Mouse (Mus musculus) spleen, adult 12 weeks (tissue): ENCODE data around the gene Gm3233.
"Not testable (repeated sequence)": the region's sequence is repeated elsewhere in the genome, so short reads cannot be mapped to it uniquely, and the experiment has no call there.

Source experiments
- DNase-seq: peaks from one replicate; pipeline ENCODE4 v3.0.0; 2022; ENCODE audit warnings: low spot score

Gm3233 gene

DNA sequence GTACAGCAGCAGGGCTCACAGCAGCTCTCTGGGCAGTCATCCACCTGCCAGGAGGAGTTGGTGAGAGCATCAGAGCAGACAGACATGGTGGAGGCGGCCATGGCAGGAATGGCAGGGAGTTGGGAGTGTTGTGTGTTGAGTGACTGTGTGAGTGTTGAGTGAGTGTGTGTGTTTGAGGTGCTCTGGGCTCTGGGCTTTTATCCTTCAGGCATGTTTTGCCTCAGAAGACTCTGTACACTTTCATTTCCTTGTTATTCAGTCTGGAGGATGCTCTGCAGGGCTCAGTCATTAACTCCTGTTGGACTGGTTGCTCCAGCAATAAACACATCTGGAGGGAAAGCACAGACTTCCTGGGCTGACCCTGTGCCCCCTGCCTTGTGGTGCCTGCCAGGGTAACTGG, at the start of gene Gm3233:
Gene Gm3233, minus strand, starts transcription at position 101 of the 400 bp plus-strand sequence.
- DNase-seq: not testable (repeated sequence)

DNA sequence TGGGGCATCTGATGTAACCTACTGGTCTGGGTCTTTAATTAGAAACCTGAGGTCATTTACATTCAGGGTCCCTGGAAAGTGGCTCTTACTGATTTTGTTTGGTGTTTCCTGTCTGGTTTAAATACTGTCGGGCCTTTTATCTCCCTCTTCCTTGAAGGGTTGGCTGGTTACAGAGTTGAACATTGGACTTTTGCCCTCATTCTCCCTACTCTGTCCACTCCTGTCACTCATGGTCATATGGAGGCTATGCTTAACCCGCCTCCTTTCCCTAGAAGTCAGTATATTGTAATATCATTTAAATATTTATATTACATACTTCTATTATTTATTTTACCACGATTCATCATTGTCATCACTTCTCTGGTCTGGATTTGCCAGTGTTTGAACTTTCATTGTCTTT, 44.6 kb upstream of the Gm3233 start:
- no peak for DNase-seq

DNA sequence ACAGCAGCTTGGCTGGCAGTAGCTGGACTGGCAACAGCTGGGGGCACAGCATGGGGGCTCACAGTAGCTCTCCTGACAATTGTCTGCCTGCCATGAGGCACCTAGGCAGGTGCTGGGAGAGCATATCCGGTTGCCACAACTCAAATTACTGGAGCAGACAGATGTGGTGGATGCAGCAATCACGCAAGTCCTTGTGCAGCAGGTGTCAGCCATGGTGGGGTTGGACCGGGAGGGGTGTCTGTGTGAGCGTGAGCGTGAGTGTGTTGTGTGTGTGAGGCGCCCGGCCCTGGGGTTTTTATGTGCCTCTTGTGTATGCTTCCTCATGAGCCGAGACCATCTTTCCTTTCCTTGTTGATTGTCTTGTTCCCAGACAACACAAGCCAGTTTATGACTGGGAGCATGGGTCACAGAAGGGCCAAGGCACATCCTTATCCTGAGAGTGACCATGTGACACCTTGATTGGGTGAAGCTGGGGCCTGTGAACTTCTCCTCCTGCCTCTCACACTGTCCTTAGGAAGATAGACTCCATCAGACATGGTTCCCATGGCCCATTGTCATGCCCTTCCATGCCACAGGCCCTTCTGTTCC, 39.5 kb upstream of the Gm3233 start, which contains the start of gene Gm19668:
Gene Gm19668, minus strand, starts transcription at position 213 of the 588 bp plus-strand sequence.
- DNase-seq: no peak

DNA sequence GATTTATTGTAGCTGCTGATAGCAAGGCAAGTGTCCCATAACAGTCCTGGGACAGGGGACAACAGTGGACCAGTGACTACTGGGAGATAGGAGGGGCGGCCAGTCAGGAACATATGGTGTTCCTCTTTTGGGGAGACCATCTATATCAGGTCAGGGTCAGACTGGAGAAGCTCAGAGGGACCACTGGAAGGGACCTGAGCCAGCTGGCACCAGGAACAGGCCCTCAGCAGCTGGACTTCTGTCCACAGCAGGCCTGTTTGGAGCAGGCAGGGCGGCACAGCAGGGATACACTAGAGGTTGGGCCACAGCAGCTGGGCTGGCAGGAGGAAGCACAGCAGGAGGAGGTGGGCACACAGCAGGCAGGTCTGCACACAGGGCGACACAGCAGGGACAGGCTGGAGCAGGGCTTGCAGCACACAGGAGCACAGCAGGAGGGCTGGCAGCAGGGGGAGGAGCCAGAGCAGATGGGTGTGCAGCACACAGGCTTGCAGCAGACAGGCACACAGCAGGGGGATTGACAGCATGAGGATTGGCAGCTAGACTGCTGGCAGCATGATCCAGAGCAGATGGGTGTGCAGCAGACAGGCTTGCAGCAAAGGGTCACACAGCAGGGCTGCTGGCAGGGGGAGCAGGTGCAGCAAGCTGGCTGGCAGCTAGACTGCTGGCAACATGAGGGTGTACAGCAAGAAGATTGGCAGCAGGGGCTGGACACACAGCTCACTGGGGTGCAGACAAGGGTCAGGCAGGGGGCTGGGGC, 38.9 kb upstream of the Gm3233 start:
- not testable (repeated sequence) for DNase-seq

DNA sequence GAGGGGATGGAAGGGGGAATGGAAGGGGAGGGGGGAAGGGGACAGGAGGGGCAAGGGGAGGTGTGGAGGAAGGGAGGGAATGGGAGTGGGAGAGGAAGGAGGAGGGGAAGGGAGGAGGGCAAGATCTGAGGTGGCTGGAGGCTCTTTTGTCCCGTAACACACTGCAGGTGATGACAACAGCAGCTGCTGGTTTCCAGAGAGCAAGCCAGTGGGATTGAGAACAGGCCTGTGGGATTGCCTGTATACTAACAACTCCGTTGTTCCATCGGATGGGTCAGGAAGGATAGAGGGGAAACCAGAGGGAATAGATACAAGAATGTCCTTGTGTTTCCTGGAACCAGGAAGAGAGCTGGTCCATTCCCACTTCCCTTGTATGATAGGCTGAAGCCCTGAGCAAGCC, 38.2 kb upstream of the Gm3233 start:
- DNase-seq: no peak

DNA sequence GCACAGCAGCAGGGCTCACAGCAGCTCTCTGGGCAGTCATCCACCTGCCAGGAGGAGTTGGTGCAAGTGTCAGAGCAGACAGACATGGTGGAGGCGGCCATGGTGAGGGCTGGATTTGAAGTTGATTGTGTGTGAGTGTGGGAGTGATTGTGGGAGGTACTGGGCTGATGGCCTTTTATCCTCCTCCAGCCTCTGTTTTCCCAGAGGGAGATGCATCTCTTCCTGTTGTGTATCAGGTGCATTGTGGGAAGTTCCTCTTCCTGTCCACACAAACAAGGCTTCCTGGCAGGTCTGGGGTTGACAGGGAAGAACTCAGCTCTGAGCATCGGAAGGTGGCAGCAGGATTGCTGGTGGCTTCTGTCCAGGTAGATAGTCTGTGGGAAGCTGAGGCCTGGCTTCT, 35.5 kb upstream of the Gm3233 start, which contains the start of gene Gm9639:
Gene Gm9639, minus strand, starts transcription at position 101 of the 400 bp plus-strand sequence.
- no peak for DNase-seq

DNA sequence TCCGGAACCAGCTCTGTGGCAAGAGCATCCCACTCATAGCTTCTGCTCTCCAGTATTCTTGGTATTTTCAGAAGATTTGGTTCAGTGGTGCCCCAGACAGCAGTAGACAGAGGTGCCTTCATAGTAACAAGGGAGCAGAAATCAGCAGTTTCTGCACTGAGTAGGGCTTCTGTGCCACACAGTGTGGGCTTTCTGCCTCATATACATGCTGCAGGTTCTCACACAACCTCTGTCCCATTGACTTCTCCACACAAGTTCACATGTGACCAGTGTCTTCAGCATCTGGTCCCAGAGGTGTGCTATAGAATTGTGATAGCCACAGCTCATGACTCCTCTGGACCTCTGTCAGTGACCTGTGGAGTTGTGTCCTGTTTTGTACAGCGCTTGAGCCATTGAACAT, 29.1 kb upstream of the Gm3233 start:
- no peak for DNase-seq

DNA sequence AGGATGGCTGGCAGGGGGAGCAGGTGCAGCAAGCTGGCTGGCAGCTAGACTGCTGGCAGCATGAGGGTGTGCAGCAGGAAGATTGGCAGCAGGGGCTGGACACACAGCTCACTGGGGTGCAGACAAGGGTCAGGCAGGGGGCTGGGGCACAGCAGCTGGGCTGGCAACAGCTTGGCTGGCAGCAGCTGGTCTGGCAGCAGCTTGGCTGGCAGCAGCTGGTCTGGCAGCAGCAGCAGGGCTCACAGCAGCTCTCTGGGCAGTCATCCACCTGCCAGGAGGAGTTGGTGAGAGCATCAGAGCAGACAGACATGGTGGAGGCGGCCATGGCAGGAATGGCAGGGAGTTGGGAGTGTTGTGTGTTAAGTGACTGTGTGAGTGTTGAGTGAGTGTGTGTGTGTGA, 28.4 kb upstream of the Gm3233 start, which contains the start of gene Gm7137:
Gene Gm7137, minus strand, starts transcription at position 325 of the 400 bp plus-strand sequence.
- not testable (repeated sequence) for DNase-seq

DNA sequence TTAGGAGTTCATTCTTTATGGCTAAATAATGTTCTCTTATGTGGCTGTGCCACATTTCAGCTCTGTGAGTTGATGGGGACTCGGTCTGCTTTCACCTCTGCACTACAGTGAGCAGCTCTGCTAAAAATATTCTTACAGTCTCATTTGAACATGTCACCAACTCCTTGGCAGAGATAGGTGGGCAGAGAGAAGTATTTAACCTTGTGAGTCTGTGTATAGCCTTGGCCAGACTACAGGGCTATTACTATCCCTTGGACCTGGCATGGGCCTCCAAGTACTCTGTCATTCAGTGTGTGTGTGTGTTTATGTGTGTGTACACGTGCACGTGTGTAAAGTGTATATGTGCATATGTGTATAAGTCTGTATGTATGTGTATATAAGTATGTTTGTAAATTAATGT, 23.9 kb upstream of the Gm3233 start:
- not testable (repeated sequence) for DNase-seq

DNA sequence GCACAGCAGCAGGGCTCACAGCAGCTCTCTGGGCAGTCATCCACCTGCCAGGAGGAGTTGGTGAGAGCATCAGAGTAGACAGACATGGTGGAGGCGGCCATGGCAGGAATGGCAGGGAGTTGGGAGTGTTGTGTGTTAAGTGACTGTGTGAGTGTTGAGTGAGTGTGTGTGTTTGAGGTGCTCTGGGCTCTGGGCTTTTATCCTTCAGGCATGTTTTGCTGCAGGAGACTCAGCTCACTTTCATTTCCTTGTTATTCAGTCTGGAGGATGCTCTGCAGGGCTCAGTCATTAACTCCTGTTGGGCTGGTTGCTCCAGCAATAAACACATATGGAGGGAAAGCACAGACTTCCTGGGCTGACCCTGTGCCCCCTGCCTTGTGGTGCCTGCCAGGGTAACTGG, 23.0 kb upstream of the Gm3233 start, which contains the start of gene Gm3250:
Gene Gm3250, minus strand, starts transcription at position 101 of the 400 bp plus-strand sequence.
- DNase-seq: not testable (repeated sequence)

DNA sequence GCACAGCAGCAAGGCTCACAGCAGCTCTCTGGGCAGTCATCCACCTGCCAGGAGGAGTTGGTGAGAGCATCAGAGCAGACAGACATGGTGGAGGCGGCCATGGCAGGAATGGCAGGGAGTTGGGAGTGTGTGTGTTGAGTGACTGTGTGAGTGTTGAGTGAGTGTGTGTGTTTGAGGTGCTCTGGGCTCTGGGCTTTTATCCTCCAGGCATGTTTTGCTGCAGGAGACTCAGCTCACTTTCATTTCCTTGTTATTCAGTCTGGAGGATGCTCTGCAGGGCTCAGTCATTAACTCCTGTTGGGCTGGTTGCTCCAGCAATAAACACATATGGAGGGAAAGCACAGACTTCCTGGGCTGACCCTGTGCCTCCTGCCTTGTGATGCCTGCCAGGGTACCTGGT, 17.4 kb upstream of the Gm3233 start, which contains the start of gene Gm7138:
Gene Gm7138, minus strand, starts transcription at position 101 of the 400 bp plus-strand sequence.
- DNase-seq: not testable (repeated sequence)

DNA sequence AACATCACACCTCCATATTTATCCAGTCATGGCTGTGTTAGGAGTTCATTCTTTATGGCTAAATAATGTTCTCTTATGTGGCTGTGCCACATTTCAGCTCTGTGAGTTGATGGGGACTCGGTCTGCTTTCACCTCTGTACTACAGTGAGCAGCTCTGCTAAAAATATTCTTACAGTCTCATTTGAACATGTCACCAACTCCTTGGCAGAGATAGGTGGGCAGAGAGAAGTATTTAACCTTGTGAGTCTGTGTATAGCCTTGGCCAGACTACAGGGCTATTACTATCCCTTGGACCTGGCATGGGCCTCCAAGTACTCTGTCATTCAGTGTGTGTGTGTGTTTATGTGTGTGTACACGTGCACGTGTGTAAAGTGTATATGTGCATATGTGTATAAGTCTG, 12.7 kb upstream of the Gm3233 start:
- not testable (repeated sequence) for DNase-seq

DNA sequence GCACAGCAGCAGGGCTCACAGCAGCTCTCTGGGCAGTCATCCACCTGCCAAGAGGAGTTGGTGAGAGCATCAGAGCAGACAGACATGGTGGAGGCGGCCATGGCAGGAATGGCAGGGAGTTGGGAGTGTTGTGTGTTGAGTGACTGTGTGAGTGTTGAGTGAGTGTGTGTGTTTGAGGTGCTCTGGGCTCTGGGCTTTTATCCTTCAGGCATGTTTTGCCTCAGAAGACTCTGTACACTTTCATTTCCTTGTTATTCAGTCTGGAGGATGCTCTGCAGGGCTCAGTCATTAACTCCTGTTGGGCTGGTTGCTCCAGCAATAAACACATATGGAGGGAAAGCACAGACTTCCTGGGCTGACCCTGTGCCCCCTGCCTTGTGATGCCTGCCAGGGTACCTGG, 11.7 kb upstream of the Gm3233 start, which contains the start of gene Gm3238:
Gene Gm3238, minus strand, starts transcription at position 101 of the 400 bp plus-strand sequence.
- not testable (repeated sequence) for DNase-seq

DNA sequence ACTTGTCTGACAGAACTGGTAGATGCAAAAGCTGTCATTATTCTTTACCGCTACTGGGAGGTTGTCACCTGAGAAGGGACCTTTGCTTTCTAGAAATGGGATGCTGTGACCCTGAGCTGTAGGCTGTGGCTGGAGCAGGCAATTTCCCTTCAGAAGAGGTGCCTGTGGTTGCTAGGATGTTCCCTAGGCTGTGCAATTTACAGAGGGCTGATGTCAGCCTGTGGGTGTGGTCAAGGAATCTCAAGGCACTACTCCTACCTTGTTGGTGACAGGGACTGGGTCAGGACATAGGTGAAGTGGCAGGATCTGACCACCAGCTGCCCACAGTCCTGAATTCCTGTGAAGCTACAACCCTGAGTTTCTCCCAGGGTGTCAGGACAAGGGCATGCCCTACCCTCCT, 10.2 kb upstream of the Gm3233 start:
- DNase-seq: no peak

DNA sequence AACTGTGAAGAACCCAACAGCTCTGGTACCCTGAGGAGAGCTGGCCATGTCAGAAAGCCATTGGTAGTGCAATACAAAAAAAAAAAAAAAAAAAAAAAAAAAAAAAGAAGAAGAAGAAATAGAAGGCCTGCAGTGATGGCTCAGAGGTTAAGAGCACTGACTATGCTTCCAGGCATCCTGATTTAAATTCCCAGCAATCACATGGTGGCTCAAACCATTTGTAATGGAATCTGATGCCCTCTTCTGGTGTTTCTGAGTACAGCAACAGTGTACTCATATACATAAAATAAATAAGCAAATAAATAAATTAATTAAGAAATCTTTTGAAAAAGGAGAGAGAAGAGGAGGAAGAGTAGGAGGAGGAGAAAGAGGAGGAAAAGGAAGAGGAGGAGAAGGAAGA, 6.0 kb downstream of the Gm3233 start:
- DNase-seq: no peak

DNA sequence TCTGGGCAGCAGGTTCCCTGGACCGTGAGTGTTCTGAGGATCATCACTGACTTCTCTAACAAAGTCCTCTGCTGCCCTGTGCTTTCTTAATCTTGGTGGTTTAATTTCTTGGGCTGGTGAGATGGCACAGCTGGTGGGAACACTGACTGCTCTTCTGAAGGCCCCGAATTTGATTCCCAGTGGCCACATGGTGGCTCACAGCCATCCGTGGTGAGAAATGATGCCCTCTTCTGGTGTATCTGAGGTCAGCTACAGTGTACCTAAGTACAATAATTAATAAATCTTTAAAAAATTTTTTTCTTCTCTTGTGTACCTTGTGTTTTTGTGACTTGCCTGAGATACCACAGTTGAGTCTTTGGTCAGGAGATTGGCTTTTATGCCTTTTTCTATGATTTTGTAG, 7.2 kb downstream of the Gm3233 start:
- not testable (repeated sequence) for DNase-seq

DNA sequence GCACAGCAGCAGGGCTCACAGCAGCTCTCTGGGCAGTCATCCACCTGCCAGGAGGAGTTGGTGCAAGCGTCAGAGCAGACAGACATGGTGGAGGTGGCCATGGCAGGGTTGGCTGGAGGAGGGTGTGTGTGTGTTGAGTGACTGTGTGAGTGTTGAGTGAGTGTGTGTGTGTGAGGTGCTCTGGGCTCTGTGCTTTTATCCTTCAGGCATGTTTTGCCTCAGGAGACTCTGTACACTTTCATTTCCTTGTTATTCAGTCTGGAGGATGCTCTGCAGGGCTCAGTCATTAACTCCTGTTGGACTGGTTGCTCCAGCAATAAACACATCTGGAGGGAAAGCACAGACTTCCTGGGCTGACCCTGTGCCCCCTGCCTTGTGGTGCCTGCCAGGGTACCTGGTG, 8.2 kb downstream of the Gm3233 start, which contains the start of gene Gm9736:
Gene Gm9736, minus strand, starts transcription at position 101 of the 400 bp plus-strand sequence.
- not testable (repeated sequence) for DNase-seq

DNA sequence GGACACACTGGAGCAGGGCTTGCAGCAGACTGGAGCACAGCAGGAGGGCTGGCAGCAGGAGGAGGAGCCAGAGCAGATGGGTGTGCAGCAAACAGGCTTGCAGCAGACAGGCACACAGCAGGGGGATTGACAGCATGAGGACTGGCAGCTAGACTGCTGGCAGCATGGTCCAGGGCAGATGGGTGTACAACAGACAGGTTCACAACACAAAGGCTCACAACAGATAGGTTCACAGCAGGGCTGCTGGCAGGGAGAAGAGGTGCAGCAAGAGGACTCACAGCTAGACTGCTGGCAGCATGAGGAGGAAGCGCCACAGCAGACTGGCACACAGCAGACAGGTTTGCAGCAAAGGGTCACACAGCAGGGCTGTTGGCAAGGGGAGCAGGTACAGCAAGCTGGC, 8.8 kb downstream of the Gm3233 start:
- DNase-seq: not testable (repeated sequence)

DNA sequence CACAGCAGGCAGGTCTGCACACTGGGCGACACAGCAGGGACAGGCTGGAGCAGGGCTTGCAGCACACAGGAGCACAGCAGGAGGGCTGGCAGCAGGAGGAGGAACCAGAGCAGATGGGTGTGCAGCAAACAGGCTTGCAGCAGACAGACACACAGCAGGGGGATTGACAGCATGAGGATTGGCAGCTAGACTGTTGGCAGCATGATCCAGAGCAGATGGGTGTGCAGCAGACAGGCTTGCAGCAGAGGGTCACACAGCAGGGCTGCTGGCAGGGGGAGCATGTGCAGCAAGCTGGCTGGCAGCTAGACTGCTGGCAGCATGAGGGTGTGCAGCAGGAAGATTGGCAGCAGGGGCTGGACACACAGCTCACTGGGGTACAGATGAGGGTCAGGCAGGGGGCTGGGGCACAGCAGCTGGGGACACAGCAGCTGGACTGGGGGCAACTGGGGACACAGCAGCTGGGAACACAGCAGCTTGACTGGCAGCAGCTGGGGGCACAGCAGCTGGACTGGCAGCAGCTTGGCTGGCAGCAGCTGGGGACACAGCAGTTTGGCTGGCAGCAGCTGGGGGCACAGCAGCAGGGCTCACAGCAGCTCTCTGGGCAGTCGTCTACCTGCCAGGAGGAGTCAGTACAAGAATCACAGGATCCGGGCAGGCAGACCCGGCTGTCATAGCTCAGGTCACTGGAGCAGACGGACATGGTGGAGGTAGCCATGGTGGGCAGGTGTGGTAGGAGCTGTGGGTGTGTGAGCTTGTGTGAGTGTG, 17.4 kb downstream of the Gm3233 start, which contains the start of gene Gm18596:
Gene Gm18596, minus strand, starts transcription at position 715 of the 765 bp plus-strand sequence.
- DNase-seq: not testable (repeated sequence)

DNA sequence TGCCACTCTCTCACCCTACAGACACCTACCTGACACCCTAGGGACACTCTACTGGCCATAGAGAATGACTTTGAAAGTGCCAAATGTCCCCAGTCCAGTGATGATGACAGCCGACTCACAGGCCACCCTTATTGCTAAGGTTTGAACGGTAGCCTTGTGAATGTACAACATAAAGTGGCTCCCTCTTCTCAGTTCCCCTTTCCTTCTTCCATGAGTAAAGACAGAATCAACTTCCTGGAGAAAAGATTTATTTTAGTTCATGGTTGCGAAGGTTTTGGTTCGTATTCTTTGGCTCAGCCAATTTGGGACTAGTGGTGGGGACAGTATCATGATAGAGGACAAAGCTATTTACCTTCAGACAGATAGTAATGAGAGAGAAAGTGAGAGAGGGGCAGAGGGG, 20.6 kb downstream of the Gm3233 start:
- DNase-seq: no peak

DNA sequence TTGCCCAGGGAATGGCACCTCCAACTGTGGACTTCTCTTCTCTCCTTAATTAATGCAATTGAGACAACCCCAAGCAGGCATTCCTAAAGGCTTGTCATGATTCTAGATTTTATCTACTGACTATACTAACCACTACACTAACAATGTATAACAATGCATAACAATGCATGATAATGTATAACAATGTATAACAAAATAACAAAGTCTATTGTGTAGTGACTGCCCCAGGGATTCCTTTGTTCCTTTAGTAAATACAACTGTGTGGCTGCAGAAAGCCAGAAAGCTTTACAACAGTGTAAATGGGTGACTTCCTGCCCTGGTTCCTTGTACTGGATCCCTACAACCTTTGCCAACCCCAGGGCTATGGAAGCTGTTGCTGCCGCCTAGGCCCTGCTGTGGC, 23.6 kb downstream of the Gm3233 start:
- DNase-seq: no peak

DNA sequence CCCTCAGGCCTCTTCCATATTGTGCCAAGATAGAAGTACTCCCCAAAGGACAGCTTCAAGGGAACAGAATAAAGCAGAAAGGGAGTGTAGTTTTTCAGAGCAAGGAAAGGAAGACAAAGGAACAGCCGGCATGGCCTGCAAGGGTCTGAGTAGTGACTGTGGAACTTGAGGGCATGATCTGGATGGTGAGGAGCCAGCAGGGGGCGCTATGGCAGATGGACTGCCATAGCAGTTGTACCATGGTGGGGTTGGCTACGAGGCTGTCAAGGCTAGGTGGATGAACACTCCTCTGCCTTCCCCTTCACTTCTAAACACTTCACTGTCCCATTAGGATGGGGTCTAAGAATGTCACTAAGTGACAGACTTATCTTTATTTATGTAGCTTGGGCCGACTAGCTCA, 30.2 kb downstream of the Gm3233 start:
- no peak for DNase-seq
